Mouse (Mus musculus): ENCODE results near the gene Gm27235. TPM values are rescaled to one million over a fixed set of nuclear protein-coding genes. Genes with fewer than 3 reads are reported as not detected.
"Not testable (repeated sequence)": the region's sequence is repeated elsewhere in the genome, so short reads cannot be mapped to it uniquely, and the experiment has no call there.

The Gm27235 gene
- total RNA-seq (2021) = not detected
- long read RNA-seq, experiment 1 = 0 reads
- long read RNA-seq, experiment 2 = 0 reads

DNA sequence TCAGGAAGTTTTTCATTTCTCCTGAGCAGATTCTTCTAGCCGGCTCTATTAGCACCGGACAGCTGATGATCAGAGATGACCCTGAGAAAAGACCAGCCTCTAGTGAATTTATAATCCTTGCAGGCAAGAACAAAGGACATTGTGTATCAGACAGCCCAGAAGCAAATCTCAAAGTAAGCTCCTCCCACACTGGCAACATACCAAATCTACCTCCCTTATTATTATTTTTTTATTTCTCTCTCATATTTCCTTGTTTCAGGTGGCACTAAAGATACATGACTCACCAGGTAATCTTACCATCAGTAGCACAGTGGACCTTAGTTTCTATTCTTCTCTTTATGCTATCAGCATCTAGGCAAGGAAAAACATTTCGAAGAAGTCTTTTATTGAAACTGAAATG lies at the start of gene Gm27235, which contains the start of gene D730048I06Rik:
Gene Gm27235, minus strand, starts transcription at position 101 of the 400 bp plus-strand sequence.
Gene D730048I06Rik, minus strand, starts transcription at position 112 of the 400 bp plus-strand sequence.
- DNase-seq (ENCODE audit: low spot score in 2 of 2) = no peak

- DNase-seq (ENCODE audit: low spot score in 2 of 2) = not testable (repeated sequence)
Observed at GRCm38 (mm10) chr9:35817881-35818280, 28.0 kb upstream of the Gm27235 start.

DNA sequence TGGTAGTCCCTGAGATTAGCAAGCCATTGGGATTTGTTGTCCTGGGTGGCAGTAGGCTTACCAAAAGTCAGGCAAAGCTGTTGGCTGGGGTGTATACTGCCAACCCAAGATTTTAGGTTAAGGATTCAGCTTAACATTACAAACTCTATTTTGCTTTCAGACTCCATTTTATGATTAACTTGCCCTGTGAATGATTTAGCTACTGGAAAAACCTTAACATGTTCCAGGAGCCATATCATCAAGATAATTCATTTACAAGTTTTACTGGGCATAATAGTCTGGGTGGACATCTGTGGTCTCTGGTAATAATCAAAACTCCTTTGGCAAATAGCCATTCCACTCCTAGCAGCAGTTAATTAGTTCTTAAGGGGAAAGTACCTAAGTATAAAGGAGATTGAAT lies 8.2 kb upstream of the Gm27235 start:
- no peak for DNase-seq (ENCODE audit: low spot score in 2 of 2)

DNA sequence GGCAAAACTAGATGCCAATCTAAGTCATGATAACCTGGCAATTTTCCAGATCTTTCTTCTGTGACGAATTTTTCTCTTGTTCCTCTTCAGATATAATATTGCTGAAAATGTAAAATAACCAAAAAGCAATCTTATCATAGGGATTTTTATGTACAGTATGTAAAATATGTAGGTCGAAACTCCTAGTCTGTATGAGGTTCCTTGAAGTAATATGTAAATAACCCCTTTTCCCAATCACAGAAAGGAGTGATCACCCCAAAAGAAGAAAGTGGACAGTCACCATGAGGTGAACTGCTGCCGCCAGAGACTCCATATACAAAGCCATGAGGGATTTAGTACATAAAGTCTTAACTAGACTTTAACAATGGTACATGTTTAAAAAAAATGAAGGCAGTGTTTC lies 11.9 kb downstream of the Gm27235 start, which contains the start of gene Gm17727:
Gene Gm17727, minus strand, starts transcription at position 101 of the 400 bp plus-strand sequence.
- no peak for DNase-seq (ENCODE audit: low spot score in 2 of 2)

DNA sequence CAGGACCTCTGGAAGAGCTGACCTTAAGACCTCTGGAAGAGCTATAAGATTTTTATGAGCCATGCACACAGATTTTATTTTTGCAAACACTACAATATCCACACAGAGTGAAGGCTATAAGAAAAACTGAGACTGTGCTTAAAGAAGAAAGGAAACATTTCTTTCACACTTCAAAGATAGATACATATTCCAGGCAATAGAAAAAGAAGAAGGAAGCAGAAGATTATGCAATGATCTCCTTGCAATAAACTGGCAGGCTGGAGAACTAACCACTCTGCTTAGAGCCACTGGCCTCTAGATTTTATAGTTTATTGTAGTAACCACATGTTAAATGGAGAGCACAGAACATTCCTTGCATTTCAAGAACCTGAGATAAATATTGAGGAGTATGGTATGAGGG lies 33.1 kb downstream of the Gm27235 start:
- DNase-seq (ENCODE audit: low spot score in 2 of 2) = no peak

DNA sequence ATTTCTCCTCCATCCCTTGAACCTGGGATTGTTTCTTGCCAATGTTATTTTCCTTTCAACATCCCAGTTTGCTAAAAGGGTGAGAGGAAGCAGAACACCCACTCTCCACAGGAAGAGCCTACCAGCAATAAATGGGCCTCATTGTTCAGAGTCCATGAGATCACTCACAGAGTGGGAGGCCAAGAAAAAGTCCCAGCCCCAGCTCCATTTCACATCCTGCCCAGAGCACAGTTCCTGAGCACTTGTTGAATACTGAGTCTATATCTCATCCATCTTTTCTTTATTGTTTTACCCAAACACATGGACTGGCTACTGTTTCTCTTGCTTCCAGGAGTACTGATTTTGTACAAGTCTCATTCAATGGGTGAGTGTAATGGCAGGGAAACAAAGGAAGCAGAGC lies 49.2 kb downstream of the Gm27235 start, which contains the start of gene Gm17677:
Gene Gm17677, plus strand, starts transcription at position 301 of the 400 bp plus-strand sequence.
- no peak for DNase-seq (ENCODE audit: low spot score in 2 of 2)

Other genes with a start within 250 kb of the Gm27235 start
- gene Ddx25, start 231.6 kb downstream of the Gm27235 start, total RNA-seq (2021) = 10 to 100 TPM; 13.8 to 14.7 TPM
- 10 to 100 TPM; 12.7 to 13.7 TPM for gene Pus3, start 231.5 kb downstream of the Gm27235 start, total RNA-seq (2021)
- gene Pate2, start 219.8 kb downstream of the Gm27235 start, total RNA-seq (2021) = 1 to 10 TPM in 1 of 2 experiments, under 1 TPM in 1; 0.74 to 1.6 TPM
- 10 to 100 TPM in 1 of 2 experiments, 1 to 10 TPM in 1; 9.2 to 10.6 TPM for gene Hyls1, start 219.7 kb downstream of the Gm27235 start, total RNA-seq (2021)
- gene Pate4, start 178.2 kb downstream of the Gm27235 start, total RNA-seq (2021) = not detected
- gene Pate3, start 141.9 kb downstream of the Gm27235 start, total RNA-seq (2021) = not detected
- not detected for gene Pate1, start 102.7 kb downstream of the Gm27235 start, total RNA-seq (2021)
- not detected for gene Gm17677, start 49.1 kb downstream of the Gm27235 start, total RNA-seq (2021)
- gene Gm17727, start 12.0 kb downstream of the Gm27235 start, total RNA-seq (2021) = not detected
- not detected for gene D730048I06Rik, start within 50 bp of the Gm27235 start, total RNA-seq (2021)
- gene 9230110F15Rik, start 54.0 kb upstream of the Gm27235 start, total RNA-seq (2021) = not detected
- gene 9230113P08Rik, start 118.3 kb upstream of the Gm27235 start, total RNA-seq (2021) = not detected

Measured in layer of hippocampus, postnatal 14 days (tissue).